Mouse (Mus musculus): ENCODE measurements around the gene Gm45208. TPM values are rescaled to one million over a fixed set of nuclear protein-coding genes. Genes with fewer than 3 reads are reported as not detected.
"Not testable (repeated sequence)": the region's sequence is repeated elsewhere in the genome, so short reads cannot be mapped to it uniquely, and the experiment has no call there.

Gm45208 gene
- polyA plus RNA-seq (2012; rRNA removed), result 0.44 TPM in 1 of 2 replicates, not detected in the other

DNA sequence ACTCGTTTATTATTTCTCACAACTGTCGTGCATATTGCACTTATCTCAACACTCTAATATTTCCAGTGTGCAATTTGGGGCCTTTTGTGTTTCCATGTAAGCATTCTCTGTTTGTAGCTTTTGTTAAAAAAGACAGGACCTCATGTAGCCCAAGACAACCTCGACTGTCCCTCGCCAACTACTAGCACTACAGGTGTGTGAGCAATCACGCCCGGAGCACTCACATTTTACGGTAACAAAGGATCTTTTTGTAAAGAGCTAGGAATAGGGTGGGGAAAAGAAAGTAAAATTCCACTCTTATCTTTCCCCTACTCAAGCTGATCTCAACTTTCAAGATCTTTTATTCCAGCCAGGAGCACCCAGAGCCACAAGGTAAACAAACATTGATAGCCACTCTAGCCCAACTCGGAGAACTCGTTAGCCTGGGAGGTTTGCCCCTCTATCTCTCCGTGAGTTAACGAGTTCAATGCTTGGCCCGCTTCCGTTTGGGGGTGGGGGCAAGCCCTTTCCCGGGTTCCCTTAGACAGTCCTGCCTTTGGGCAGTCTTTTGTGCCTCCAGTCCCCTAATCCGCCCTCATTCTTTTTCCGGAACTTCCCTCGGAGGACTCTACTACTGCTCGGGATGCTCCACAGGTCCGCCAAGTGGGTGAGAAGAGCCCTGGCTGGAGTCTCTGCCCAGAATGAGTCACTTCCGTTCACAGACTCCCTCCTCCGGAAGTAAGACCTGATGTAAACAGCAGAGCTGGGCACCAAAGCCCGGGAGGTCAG, at the start of gene Gm45208:
TSS of gene Gm45208 (plus strand) at position 732 of the 768 bp plus-strand sequence.
- peak; percentile 53 for DNase-seq (ENCODE audit: low spot score)

GRCm38 (mm10) chrX:7672739-7673138, 49.3 kb upstream of the Gm45208 start:
- no peak for DNase-seq (ENCODE audit: low spot score)

- DNase-seq (ENCODE audit: low spot score), result no peak
Measured at GRCm38 (mm10) chrX:7673578-7674281, 48.3 kb upstream of the Gm45208 start.

- DNase-seq (ENCODE audit: low spot score), result no peak
Measured at GRCm38 (mm10) chrX:7674284-7675000, 47.6 kb upstream of the Gm45208 start.

GRCm38 (mm10) chrX:7675001-7675380, 47.1 kb upstream of the Gm45208 start:
- DNase-seq (ENCODE audit: low spot score), result no peak

DNA sequence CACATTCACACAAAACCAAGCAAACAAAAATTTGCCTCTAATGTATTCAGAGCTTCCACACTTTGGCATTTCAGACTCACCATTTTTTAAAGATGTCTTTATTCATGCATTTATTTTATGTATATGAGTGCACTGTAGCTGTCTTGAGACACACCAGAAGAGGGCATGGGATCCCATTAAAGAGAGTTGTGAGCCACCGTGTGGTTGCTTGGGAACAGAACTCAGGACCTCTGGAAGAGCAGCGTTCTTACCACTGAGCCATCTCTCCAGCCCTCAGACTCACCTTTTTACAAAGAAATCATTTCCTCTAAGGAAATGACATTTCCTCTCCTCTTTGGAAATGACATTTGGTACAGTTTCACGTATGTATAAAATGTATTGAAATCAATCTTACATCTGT, 43.1 kb upstream of the Gm45208 start:
- DNase-seq (ENCODE audit: low spot score), result no peak

GRCm38 (mm10) chrX:7679405-7680056, 42.5 kb upstream of the Gm45208 start:
- peak; percentile 71 for DNase-seq (ENCODE audit: low spot score)

DNA sequence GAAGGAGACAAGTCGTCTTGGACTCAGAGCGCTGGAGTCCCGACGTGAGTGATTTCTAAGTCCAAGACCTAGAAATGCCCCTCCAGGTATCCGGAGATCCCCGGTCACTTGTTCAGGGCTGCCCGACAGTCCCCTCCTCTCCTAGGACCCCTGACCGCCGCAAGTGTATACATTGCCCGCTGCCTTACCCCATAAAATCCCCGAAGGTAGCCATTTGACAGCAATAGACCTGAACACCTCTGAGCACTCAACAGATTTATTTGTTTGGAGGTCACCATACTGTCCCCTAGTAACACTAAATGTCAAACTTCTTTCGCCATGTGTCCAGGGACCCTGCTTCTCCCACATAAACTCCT, 42.0 kb upstream of the Gm45208 start:
- DNase-seq (ENCODE audit: low spot score), result no peak

DNA sequence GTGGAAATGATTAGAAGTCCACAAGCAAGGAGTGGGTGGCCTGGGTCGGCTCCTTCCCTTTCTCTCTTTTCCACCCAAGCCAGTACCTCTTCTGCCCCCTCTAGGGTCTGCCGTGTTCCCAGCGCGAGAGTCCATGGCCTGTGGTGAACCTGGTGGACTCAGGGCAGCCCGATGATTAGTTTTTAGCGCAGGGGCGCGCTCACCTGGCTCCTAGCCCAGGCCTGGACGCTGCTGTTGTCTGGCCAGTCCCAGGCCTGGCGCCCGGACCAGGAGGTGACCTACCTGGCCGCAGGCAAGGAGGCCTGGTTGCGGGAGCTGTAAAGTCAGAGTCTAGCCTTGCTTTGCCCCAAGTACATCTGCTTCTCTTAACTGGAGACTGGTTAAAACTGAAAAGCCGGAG, 41.2 kb upstream of the Gm45208 start, which contains the start of gene Magix:
TSS of gene Magix (minus strand) at position 388 of the 400 bp plus-strand sequence.
- DNase-seq (ENCODE audit: low spot score), result no peak

DNA sequence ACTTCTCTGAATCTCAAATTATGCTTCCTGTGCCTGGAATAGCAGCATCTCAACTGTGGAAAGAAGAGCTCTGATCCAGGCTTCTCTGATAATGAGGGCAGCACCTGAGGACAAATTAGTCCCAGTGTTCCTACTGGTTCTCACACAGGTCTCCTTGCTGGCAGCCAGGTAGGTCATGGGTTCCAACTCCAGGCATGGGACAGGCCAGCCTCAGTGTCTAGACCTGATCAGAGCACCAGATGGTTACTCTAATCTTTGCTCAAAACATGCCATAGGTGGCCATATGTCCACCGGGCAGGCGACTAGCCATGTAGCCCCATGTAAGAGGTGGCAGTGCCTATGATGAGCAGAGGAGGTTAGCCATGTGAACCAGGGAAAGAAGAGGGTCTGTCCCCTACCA, 33.7 kb upstream of the Gm45208 start:
- no peak for DNase-seq (ENCODE audit: low spot score)

DNA sequence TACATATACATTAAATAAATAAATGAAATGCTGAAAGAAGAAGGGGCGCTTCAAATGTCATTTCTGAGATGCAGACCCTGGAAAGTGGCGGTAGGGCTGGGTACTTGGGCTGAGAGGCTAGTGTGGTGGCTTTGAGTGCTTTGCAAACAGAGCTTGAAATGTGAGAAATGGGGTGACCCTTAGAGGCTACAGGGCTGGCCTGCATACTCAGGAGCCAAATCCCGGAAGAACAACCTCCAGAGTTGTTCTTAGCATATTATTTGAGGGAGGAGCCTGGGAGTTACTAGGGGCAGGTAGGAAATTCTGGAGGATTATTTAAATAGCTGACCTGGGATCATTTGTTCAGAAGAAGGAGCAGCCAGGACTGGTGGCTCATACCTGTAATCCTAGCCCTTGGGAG, 31.6 kb upstream of the Gm45208 start:
- no peak for DNase-seq (ENCODE audit: low spot score)

GRCm38 (mm10) chrX:7692862-7693261, 29.2 kb upstream of the Gm45208 start:
- no peak for DNase-seq (ENCODE audit: low spot score)

DNA sequence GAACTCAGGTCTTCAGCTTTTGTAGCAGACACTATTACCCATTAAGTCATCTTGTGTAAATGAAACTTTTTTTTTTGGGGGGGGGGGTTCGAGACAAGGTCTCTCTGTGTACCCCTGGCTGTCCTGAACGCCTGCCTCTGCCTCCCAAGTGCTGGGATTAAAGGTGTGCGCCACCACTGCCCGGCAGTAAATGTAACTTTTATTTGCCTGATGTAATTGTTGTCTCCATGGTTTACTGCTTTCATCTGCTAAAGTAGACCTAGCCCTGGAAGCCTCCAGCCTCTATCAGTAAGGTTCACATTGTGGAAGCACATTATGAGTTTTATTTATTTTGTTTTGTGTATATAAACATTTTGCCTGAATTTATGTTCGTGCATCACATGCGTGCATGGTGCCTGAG, 25.5 kb upstream of the Gm45208 start:
- DNase-seq (ENCODE audit: low spot score), result no peak

- peak; percentile 40 for DNase-seq (ENCODE audit: low spot score)
Measured at GRCm38 (mm10) chrX:7696954-7697381, 25.1 kb upstream of the Gm45208 start, which contains the start of gene Gpkow. Gene Gpkow (plus strand): TSS chrX:7697131.

- not testable (repeated sequence) for DNase-seq (ENCODE audit: low spot score)
Measured at GRCm38 (mm10) chrX:7713764-7714134, 8.3 kb upstream of the Gm45208 start.

DNA sequence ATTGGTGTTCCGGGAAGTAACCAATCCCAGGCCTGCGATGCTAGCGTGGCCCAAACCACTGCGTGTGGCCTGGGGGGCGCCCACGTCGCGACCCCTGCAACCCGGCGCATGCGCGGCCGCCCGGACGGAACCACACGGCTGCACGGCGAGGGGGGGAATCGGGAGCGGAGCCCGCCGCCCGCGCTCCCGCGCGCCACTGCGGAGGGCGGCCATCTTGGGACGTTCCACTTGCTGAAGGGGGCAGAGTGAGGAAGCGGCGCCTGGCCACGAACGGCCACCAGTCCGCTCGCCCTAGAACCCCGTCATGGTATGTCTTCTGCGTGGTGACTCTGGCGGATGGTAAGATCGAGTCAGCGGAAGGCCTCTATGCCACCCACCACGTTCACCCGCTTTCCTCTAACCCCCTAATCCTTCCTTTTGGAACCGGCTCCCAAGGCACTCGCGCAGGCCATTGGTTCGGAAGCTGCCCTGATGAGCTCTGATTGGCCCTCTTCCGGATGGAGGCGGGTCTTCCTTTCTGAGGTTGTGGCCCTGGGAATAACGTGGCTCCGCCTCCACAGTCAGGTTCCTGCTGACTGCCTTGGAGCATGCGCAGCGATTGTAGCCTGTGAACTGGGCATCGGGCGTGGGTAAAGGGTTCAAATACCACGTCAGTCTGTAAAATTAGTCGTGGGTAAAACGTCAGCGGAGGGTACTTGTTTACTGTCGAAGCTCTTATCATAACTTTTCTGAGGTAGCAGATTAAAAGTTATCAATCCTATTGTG, 7.7 kb upstream of the Gm45208 start, which contains the start of gene Wdr45:
TSS of gene Wdr45 (plus strand) at position 199 of the 765 bp plus-strand sequence.
- DNase-seq (ENCODE audit: low spot score), result peak; percentile 67

DNA sequence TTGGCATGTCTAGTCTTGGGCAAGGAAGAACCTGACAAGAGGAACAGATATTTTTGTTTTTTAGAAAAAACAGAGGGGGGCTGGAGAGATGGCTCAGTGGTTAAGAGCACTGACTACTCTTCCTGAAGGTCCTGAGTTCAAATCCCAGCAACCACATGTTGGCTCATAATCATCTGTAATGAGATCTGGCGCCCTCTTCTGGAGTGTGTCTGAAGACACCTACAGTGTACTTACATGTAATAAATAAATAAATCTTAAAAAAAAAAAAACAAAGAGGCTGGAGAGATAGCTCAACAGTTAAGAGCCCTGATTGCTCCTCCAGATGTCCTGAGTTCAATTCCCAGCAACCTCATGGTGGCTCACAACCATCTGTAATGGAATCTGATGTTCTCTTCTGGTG, 6.0 kb upstream of the Gm45208 start:
- not testable (repeated sequence) for DNase-seq (ENCODE audit: low spot score)

DNA sequence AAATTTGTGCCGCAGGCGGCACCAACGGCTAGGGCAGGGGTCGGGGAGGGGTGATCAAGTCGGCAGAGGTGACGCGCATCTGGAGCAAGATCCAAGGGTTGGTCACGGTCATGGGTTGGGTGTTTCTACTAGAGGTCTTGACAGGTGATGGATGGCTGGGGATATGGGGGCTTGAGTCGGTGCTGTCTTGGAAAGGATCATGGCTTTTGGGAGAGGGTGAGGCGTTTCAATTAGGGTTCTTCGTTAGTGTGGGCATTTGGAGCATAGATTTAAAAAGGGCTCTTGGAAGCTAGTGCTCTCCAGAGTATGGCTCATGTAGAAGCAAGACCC, 202 bp downstream of the Gm45208 start:
- no peak for DNase-seq (ENCODE audit: low spot score)

DNA sequence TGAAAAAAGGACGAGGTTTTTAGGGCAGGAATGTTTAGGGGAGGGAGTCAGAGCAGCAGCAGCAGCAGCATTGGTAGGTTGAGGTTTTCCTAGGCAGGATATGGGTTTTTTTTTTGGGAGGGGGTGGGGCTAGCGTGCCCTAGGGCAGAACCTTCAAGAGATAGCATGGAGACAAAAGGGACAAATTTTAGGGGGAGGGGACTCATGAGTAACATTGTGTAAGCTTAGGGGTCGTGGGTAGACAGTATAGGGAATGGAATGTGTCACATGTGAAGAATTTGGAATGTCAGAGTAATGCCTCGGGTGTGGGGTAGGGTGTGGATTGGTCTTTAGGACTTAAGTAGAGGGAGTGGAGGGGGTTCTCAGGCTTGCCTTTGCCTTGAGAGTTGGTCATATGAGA, 646 bp downstream of the Gm45208 start:
- DNase-seq (ENCODE audit: low spot score), result no peak

GRCm38 (mm10) chrX:7724135-7724534, 2.1 kb downstream of the Gm45208 start:
- no peak for DNase-seq (ENCODE audit: low spot score)

DNA sequence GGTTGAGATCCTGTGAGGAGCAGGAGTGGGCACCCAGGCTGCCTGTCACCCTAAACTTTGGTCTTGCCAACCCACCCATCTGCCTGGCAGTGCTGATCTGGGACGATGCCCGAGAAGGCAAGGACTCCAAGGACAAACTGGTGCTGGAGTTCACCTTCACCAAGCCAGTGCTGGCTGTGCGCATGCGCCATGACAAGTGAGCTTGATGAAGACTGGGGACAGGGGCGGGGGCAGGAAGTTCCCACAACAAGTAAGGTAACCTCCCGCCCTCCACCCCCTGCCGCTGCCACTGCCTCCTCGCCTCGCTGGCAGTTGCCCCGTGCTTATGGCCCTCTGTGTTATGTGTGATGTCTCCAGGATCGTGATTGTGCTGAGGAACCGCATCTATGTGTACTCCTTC, 3.8 kb downstream of the Gm45208 start:
- DNase-seq (ENCODE audit: low spot score), result no peak

Data from urinary bladder, adult 2 months (tissue).